Mouse (Mus musculus) embryonic stem cell, embryonic (primary cell): ENCODE measurements around the gene Cd81.

ENCODE experiments used
- CTCF ChIA-PET, 4 experiments: fragments of 300-600 bp in 2 of 4; fragments of 350-600 bp in 2 of 4; sonication (Branson Sonifier 250); formaldehyde crosslinking; loops; one replicate each; lab custom pipeline; 2022; ENCODE audit warnings: inconsistent platforms in 2 of 4; lab: Charles Lee
- POLR2A ChIA-PET, 4 experiments: fragments of 300-600 bp in 2 of 4; fragments of 350-600 bp in 2 of 4; sonication (Branson Sonifier 250); formaldehyde crosslinking; loops; one replicate each; lab custom pipeline; 2022; ENCODE audit warnings: antibody characterized with exemption in 4 of 4, inconsistent platforms in 1 of 4; lab: Charles Lee

Cd81 gene

DNA sequence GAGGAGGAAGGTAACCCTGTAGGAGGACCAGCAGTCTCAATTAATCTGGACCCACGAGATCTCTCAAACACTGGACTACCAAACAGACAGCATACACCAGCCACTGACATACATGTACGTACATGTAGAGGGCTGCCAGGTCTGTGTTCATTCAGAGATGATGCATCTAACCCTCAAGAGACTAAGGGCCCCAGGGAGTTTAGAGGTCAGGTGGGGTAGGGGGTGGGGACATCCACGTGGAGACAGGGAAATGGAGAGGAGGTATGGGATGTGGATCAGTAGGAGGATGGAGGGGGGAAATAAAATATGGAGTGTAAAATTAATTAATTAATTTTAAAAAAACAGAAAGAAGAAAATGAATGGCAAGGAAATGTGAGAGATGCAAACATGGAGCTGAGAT is 15.8 kb upstream of the Cd81 start:
- ChIA-PET CTCF (no interaction called here), POLR2A (interaction anchor here in 3 of 4 experiments (0.7 to 4.8 kb wide), 6 partner anchors 9 to 109 kb away, joined by 3 to 37 read pairs (median 6); partner anchors contain the start of gene Cd81 (in 2 of the 3))

DNA sequence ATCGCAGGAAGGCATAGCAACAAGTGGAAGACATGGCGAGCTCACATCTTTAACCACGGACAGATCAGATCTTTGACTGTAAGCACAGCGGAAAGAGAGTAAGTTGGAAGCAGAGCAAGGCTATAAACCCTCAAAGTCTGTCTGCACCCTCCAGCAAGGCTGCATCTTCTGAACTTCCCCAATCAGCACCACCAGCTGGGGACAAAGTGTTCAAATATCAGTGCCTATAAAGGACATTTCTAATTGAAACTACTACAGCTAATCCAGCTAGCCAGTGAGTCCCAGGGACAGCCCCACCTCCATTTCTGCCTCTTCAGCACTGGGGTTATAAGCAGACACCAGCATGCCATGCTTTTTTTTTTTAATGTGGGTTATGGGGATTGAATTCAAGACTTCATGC is 15.2 kb upstream of the Cd81 start:
- POLR2A ChIA-PET = interaction anchor here in 3 of 4 experiments (0.7 to 4.8 kb wide), 6 partner anchors 8 to 109 kb away, joined by 3 to 37 read pairs (median 6); partner anchors contain the start of gene Cd81 (in 2 of the 3)

DNA sequence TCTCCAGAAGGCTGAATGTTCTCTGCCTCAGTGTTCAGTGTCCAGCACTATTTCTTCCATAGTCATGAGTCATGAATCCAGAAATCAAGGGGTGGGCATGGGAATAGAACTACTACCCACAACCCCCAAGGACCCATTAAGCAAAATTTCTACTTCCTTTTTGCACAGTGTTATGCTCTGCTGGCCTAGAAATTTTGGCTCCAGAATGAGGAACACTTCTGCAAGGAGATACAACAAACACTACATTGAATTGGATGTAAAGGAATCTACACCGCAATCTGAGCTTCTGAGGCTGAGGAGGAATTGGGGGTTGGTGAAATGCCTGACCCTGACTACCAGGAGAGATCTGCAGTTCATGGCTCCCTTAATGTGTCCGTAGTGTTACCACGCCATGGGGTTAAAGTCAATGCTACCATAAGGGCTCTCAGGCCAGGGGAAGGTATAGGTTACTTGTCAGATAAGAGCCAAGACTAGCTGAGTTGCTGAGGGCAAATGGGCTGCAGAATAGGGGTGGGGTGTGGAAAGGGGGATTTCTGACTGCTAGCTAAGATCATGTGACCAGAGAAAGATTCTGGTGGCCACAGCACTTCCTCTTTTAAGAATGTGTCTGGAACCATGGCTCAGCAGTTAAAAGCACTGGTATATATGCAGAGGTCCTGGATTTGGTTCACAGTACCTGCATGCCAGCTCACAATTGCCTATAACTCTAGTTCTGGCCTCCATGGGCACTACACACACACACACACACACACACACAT is 14.2 kb upstream of the Cd81 start:
- CTCF ChIA-PET = interaction anchor here in 1 of 4 experiments (1.3 kb wide), 1 partner anchor 13 kb away, joined by 4 read pairs; no protein-coding TSS in a partner anchor

More for the DNA sequence above, 15.2 kb upstream of the Cd81 start:
- CTCF ChIA-PET = no interaction called here

DNA sequence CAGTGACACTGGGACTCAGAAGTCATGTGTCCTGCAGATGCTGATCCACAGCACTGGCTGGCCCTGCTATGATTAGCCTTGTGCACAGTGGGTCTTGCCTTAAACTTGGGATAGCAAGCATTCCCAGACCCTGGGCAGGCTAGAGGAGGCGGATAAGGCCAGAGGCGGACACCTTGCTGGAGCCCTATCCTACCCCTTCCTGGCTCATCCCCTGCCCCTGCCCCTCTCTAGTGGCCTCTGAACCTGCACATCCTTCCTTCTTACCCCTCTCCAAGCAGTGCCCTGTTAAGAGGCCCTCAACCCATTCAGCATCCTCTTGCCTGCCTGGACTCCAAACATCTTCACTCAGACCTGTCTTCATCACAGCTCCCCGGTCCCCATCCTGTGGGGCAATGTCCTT is 12.0 kb upstream of the Cd81 start:
- ChIA-PET CTCF (no interaction called here), POLR2A (interaction anchor here in 2 of 4 experiments (0.6 to 4.8 kb wide), 4 partner anchors 12 to 79 kb away, joined by 4 to 37 read pairs (median 21); partner anchors contain the start of gene Cd81 (in 2 of the 2))

More for the DNA sequence above, 14.2 kb upstream of the Cd81 start:
- POLR2A ChIA-PET = interaction anchor here in 3 of 4 experiments (1.1 to 4.8 kb wide), 7 partner anchors 8 to 21 kb away, joined by 3 to 37 read pairs (median 5); partner anchors contain the start of gene Cd81 (in 3 of the 3)

DNA sequence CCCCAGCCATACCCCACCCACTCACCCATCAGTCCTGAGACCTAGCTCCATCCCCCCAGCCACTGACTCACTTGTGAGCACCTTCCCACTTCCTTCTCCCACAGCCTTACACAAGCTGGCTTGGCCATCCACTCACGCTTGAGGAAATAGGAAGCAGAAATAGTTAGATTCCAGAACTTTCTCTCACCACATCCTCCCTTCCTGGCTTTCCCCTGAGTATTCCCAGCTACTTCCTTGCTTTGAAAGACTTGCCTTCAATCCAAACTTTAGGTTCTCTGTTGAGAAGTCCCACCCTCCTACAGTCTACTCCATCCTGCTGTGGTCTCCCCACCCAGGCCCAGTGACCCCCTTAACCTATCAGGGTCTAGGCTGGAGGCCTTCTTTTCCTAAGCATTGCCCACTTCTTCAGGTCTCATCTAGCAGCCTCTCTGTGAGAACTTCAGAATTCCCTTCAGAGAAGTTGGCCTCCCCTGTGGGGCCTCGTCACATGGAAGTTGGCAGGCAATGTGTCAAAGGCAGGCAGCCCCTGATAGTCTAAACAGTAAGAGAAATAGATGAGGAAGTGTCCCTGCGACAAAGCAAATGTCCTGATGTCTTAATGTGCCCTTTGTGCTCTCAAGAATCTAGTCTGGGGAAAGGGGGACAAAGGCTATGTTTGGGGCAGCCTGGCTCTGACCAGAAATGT is 11.3 kb upstream of the Cd81 start:
- POLR2A ChIA-PET = interaction anchor here in 1 of 4 experiments (2.4 to 2.7 kb wide), 2 partner anchors 11 to 34 kb away, joined by 8 to 19 read pairs; partner anchors contain the start of gene Cd81
- CTCF ChIA-PET = no interaction called here

DNA sequence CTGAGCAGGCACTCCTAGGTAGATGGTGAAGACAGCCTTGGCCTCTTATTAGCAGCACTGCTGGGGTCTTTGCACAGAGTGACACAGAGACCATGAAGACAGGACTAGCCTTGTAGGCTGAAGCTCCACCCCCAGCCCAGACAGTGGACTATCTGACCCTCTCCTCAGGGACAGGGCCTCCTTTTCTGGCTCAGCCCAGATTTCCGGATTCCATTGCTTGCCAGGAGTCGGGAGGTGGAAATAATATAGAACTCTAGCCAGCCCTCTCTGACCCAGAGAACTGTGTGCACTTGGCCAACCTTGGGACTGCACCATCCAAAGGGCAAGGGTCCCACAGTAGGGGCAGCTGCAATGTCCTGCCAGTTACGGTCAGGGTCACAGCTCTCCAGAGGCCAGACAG is 10.4 kb upstream of the Cd81 start:
- POLR2A ChIA-PET = interaction anchor here in 2 of 4 experiments (0.6 to 2.7 kb wide), 6 partner anchors 10 to 44 kb away, joined by 3 to 29 read pairs (median 7); partner anchors contain the start of gene Cd81 (in 2 of the 2)
- CTCF ChIA-PET = interaction anchor here in 2 of 4 experiments (0.6 to 1.4 kb wide), 2 partner anchors 34 to 97 kb away, joined by 3 read pairs; no protein-coding TSS in a partner anchor

DNA sequence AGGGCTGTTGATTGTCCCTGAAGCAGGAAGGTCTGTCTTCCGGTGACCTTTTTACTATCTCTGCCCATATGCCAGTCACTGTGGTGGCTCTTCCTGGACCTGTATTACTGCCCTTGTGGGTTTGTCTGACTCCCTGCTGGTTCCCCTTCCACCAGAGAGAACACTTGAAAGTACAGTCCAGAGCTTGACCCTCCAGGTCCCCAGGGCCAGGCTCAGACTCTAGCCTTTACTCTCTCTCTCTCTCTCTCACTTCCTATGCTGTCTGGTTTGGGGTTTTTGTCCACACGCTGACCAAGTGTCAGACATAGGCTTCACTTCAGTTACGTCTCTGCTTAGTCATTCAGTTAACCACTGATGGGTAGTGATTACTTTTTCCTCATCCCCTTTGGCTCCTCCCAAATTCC is 9.6 kb upstream of the Cd81 start:
- POLR2A ChIA-PET = interaction anchor here in 3 of 4 experiments (0.6 to 2.7 kb wide), 8 partner anchors 10 to 148 kb away, joined by 3 to 29 read pairs (median 6); partner anchors contain the start of gene Cd81 (in 3 of the 3)
- CTCF ChIA-PET = interaction anchor here in 1 of 4 experiments (0.9 to 1.4 kb wide), 2 partner anchors 10 to 96 kb away, joined by 3 read pairs; partner anchors contain the start of gene Cd81

DNA sequence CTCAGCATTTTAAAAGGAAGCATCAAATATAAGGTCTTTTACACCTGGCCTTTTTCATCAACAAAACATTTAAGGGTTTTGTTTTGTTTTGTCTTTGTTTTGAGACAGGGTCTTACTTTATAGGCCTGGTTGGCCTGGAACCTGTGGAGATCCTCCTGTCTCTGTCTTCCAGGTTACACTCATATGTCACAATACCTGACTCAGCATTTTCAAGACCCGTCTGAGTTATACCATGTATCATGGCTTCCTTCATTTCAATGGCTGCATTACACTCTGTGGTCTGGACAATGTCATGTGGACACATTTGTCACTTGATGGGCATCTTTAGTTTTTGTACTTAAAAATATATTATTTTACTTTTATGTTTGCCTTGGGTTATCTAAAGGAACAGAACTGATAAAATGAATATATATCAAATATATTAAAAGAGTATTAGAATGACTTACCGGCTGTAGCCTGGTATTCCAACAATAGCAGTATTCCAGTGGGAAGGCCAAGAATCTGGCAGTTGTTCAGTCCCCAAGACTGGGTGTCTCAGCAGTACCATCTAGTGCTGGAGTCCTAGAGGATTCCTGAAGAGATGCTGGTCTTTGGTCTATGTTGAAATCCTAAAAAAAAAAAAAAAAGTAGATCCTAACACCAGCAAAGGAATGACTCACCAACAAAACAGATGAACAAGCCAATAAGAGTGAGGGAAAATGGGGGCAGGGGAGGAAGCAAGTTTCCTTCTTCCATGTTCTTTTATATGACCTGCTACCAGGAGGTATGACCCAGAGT is 8.3 kb upstream of the Cd81 start:
- POLR2A ChIA-PET = interaction anchor here in 3 of 4 experiments (0.9 to 19.6 kb wide), 12 partner anchors 7 to 37 kb away, joined by 3 to 600 read pairs (median 8); partner anchors contain the start of genes Cd81 (in 3 of the 3) and Tssc4 (in 1 of the 3)
- CTCF ChIA-PET = interaction anchor here in 3 of 4 experiments (0.7 to 1.6 kb wide), 11 partner anchors 9 to 95 kb away, joined by 3 to 9 read pairs (median 4); no protein-coding TSS in a partner anchor

DNA sequence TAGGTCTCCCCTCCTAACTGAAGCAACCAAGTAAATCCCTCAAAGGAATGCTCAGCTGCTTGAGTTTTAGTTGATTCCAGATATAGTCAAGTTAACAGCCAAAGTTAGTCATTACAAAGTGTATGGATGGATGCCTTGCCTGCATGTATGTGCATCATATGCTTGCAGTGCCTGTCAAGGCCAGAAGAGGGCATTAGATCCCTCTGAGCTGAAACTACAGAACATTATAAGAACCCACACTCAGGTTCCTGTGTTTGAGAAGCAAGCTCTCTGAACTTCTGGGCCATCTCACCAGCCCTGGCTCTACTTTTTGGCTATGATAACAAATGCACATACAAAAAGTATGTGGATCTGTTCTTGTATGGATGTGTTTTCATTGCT is 7.7 kb upstream of the Cd81 start:
- POLR2A ChIA-PET = interaction anchor here in 3 of 4 experiments (0.8 to 19.6 kb wide), 10 partner anchors 8 to 37 kb away, joined by 3 to 600 read pairs (median 8); partner anchors contain the start of genes Cd81 (in 3 of the 3) and Tssc4 (in 1 of the 3)
- CTCF ChIA-PET = interaction anchor here (0.6 to 1.6 kb wide), 12 partner anchors 8 to 94 kb away, joined by 3 to 9 read pairs (median 4); no protein-coding TSS in a partner anchor

DNA sequence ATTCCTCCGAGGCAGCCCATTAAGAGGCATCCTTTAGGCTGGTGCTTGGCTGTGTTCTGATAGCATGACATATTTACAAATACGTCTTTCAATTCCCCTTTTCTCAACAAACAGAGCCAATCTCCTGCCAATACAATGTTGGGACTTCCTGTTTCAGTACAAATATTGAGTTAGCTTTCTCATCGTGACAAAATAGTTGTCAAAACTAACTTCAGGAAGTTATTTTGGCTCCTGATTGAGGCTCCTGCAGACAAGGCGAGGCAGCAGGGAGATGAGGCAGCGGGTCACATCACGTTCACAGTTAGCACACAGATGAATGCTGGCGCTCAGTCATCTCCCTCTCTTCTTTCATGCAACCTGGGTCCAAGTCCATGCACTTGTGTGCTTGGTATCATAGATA is 6.2 kb upstream of the Cd81 start:
- ChIA-PET POLR2A (interaction anchor here in 2 of 4 experiments (0.6 to 19.6 kb wide), 7 partner anchors 10 to 126 kb away, joined by 3 to 600 read pairs (median 8); partner anchors contain the start of gene Tssc4 (in 1 of the 2)), CTCF (interaction anchor here in 1 of 4 experiments (1.6 kb wide), 1 partner anchor 38 kb away, joined by 9 read pairs; no protein-coding TSS in a partner anchor)

DNA sequence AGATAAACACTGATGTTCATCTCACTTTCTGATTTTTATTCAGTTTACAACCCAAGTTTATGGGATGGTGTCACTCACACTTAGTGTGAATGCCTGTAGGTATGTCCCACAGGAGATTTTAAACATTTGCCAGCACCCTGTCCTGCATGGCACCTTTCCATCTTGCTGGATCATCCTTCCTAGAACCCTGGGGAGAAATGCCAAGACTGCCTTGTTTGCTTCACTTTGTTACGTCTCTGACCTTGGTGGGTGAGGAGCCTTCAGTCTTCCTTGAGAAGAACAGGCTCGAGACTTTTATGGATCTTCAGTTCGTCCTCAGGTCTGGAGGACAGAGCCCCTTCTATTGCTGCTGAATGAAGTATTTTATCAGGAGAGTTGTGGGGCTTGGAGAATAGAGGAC is 3.2 kb upstream of the Cd81 start:
- ChIA-PET CTCF (interaction anchor here in 1 of 4 experiments (1.0 to 1.6 kb wide), 4 partner anchors 19 to 41 kb away, joined by 3 to 8 read pairs (median 4); partner anchors contain the start of gene Tssc4), POLR2A (interaction anchor here in 3 of 4 experiments (0.6 to 26.3 kb wide), 21 partner anchors 10 to 551 kb away, joined by 3 to 600 read pairs (median 4); partner anchors contain the start of genes Tssc4 (in 3 of the 3), Tspan32 (in 2 of the 3) and Cars (in 1 of the 3))

DNA sequence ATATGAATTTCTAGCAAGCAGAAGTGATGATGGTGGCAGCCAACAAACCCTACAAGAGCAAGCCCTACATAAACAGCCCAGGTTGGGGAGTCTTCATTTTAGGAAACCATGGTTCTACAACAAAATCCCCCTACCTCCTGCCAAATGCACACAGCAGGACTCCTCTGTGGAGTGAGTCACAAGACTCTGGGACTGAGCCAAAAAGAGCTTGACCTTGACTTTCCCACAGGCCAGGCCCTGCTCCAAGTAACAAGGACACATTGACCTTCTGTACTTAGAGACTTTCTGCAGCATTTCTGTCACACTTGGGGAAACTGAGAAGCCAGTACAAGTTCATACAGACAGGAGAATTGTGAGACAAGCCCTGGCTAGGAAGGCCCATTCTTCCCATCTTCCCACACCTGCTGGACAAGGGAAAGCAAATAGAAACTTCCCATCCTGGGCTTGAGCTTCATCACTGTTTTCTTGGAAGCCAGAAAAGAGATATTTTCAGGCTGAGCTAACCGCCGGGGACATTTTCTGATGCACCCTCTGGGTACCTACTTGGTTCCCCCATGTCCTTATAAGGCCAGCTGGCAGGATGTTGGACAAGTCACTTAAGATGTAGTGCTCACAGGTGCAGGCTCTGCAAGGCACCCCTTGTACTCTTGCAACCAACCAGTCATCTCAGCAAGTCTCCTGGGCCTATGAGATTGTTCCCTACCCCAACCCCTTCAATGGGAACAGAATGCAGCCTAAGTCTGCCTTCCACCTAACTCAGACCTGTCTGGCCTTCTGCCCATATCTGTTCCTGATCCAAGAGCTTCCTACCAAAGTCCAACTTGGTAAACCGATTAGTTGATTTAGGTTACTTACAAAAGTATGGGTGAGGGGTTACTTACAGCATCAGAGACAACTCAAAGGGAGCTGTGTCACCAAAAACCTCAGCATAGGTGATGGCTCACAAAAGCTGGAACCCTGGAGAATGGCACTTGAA is 2.4 kb upstream of the Cd81 start:
- POLR2A ChIA-PET = interaction anchor here in 3 of 4 experiments (0.6 to 26.3 kb wide), 23 partner anchors 9 to 550 kb away, joined by 3 to 600 read pairs (median 3); partner anchors contain the start of genes Tssc4 (in 3 of the 3), Tspan32 (in 2 of the 3) and Cars (in 1 of the 3)
- CTCF ChIA-PET = interaction anchor here in 3 of 4 experiments (0.6 to 1.6 kb wide), 9 partner anchors 15 to 49 kb away, joined by 3 to 8 read pairs (median 3); partner anchors contain the start of gene Tssc4 (in 1 of the 3)

DNA sequence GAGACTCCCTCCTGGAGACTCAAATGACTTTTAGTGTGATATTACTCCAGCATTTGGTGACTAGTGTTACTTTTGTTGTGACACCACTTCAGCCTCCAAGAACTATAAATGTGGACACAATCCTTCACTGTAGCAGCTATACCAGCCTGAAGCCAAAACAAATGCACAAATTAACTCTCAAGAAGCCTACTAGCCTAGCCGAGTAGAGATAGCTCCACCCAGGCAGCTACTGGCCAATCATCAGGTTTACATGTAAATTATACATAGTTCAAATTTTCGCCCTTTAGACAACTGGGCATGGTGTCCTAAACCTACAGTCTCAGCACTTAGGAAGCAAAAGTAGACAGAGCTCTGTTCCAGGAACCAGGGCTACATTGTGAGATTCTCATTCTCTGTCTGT is 1.2 kb upstream of the Cd81 start:
- POLR2A ChIA-PET = interaction anchor here (0.7 to 26.3 kb wide), 16 partner anchors 8 to 44 kb away, joined by 3 to 600 read pairs (median 33); partner anchors contain the start of genes Tssc4 (in 3 of the 4) and Tspan32 (in 2 of the 4)
- CTCF ChIA-PET = interaction anchor here in 3 of 4 experiments (1.0 to 1.6 kb wide), 3 partner anchors 12 to 35 kb away, joined by 3 to 4 read pairs (median 3); no protein-coding TSS in a partner anchor

DNA sequence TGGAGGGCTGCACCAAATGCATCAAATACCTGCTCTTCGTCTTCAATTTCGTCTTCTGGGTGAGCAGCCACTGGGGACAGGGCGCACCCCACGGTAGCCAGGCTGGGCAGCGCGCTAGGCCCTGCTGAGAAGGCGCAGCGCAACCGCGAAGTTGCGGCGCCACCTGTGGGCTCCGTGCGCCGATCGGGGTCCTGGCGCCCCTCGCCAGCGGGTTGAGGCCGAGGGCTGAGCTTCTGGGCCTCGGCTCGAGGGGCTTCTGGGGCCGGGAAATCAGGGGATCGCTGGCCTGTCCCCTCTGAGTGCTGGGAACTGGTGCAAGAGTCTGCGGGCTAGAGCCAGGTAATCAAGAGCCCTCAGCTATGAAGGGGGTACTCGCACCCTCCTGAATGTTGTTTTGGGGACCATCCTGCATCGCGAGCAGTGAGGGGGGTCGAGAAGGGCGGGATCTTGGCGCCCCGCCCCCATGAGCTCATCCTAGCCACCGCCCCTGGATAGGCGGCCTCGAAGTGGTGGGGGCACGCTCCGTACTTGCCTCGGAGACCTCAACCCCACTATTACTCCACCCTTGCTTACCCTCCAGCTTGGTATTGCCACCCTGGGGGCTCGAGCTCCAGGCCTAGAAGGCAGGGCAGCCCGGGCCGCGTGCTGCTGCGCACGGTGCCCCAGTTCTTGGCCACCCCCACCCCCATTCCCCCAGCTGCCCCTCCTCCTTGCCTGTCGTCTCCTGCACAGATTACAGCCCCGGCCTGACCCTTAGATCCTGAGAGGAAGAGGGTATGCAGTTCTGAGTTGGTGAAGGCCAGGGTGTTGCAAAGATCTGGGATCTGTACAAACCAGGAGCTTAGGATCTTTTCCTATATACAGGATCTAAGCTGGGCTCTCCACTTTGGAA is 715 bp downstream of the Cd81 start:
- CTCF ChIA-PET = interaction anchor here (0.5 to 2.2 kb wide), 23 partner anchors 8 to 1804 kb away, joined by 3 to 18 read pairs (median 3); partner anchors contain the start of gene Tssc4 (in 1 of the 4)
- POLR2A ChIA-PET = interaction anchor here (0.5 to 26.3 kb wide), 130 partner anchors 8 to 1606 kb away, joined by 3 to 600 read pairs (median 6); partner anchors contain the start of genes Tssc4 (in 4 of the 4), Ascl2 (in 2 of the 4), Tspan32 (in 2 of the 4) and Cars (in 1 of the 4)
